Mouse (Mus musculus) neutrophil, adult 83 days (primary cell): ENCODE results near the gene Tjp1. TPM values are rescaled to one million over a fixed set of nuclear protein-coding genes. Genes with fewer than 3 reads are reported as not detected.

Source experiments
- total RNA-seq, 2 experiments: library from RNA; stranded (reverse); gene quantifications; one replicate each; pipeline ENCODE4 v1.2.4; 2023

Tjp1 gene
- total RNA-seq = 1 to 10 TPM; 2.8 to 3.4 TPM

DNA sequence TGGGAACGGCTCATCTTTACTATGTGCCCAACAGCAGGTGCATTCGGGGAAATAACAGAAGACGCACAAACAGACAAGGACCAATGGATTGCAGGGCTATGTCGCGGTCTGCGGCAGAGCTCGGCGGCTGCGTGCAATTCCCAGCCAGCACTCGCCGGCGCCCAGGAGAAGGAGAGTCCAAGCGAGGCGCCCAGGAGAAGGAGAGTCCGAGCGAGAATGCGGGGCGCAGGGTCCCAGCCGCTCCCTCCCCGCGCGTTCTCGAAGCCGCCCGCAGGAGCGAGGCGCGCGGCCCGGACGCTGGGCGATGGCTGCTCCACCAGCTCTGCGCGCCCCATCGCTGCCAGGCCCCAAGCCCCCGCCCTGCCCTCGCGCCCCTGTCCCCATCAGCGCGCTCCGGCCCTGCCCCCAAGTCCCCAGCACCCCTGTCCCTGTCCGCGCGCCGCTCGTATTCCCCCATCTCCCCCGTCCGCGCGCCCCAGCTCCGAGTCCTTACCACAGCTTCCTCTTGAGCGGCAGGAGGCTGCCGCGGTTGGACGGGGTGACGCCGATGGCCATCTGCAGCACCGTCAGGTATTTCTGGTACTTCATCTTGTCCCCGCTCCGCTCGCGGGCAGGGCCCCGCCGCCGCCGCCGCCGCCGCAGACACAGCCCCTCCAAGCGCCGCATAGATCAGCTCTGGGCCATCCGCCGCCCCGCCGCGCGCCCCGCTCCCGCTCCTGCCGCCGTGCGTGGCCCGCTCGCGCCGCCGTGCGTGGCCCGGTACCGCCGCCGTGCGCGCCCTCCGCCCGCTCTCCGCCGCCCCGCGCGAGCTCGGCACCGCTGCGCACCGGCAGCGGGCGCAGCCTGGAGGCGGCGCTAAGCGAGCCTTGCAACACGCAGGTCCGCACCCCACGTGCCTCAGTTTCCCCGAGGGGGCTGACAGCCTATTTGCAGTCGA is at the start of gene Tjp1:
Tjp1 (minus strand) TSS at position 711 of the 937 bp plus-strand sequence.

Other genes with a start within 250 kb of the Tjp1 start
- 1 to 10 TPM; 7.5 to 9.1 TPM for gene Tarsl2, start 117.1 kb upstream of the Tjp1 start, total RNA-seq
- gene Tm2d3, start 163.4 kb upstream of the Tjp1 start, total RNA-seq = 10 to 100 TPM in 1 of 2 experiments, 1 to 10 TPM in 1; 10.0 to 17.9 TPM